Mouse (Mus musculus) forebrain, embryonic 11.5 days (tissue): ENCODE data around the gene Gm10718. TPM values are rescaled to one million over a fixed set of nuclear protein-coding genes. Genes with fewer than 3 reads are reported as not detected.
A peak's percentile ranks its signal among the peaks of the same experiment; 100 is the strongest.
"Not testable (repeated sequence)": the region's sequence is repeated elsewhere in the genome, so short reads cannot be mapped to it uniquely, and the experiment has no call there.

Experiments used
- ATAC-seq: fragments of 200-750 bp; cut with Nextera tagmentation; replicated peaks from 2 replicates; pipeline ENCODE4 v1.8.0; 2017; ENCODE audit warnings: moderate TSS enrichment; ENCODE audit not compliant: low FRiP score
- DNase-seq: peaks from one replicate; pipeline ENCODE4 v3.0.0-alpha.2; 2017; ENCODE audit warnings: low spot score
- H3K27ac ChIP-seq: fragments of 300-500 bp; sonication (generic); 2 replicates; pipeline ENCODE4 v1.5.1; 2014; ENCODE audit warnings: low read depth, low read length
- H3K27me3 ChIP-seq: fragments of 300-500 bp; sonication (generic); 2 replicates; pipeline ENCODE4 v1.6.1; 2014; ENCODE audit warnings: mild to moderate bottlenecking, low read length, mixed read lengths; ENCODE audit not compliant: control insufficient read depth, insufficient read depth
- H3K36me3 ChIP-seq: fragments of 300-500 bp; sonication (generic); 2 replicates; pipeline ENCODE4 v1.6.1; 2014; ENCODE audit warnings: mild to moderate bottlenecking, low read length, moderate library complexity, mixed read lengths; ENCODE audit not compliant: control insufficient read depth, insufficient read depth
- H3K4me1 ChIP-seq: fragments of 300-500 bp; sonication (generic); replicated peaks from 2 replicates; pipeline ENCODE4 v1.6.1; 2014; ENCODE audit warnings: low read length, mixed read lengths; ENCODE audit not compliant: control insufficient read depth, insufficient read depth
- H3K4me2 ChIP-seq: fragments of 300-500 bp; sonication (generic); 2 replicates; pipeline ENCODE4 v1.6.1; 2014; ENCODE audit warnings: low read depth, mild to moderate bottlenecking, low read length, moderate library complexity, mixed read lengths; ENCODE audit not compliant: severe bottlenecking
- H3K4me3 ChIP-seq: fragments of 300-500 bp; sonication (generic); 2 replicates; pipeline ENCODE4 v1.5.1; 2014; ENCODE audit warnings: low read depth, low read length
- H3K9ac ChIP-seq: fragments of 300-500 bp; sonication (generic); 2 replicates; pipeline ENCODE4 v1.6.1; 2014; ENCODE audit warnings: low read length
- H3K9me3 ChIP-seq: fragments of 300-500 bp; sonication (generic); 2 replicates; pipeline ENCODE4 v1.6.1; 2016; ENCODE audit warnings: low read length, mixed read lengths; ENCODE audit not compliant: control insufficient read depth
- WGBS: fragments of 180-500 bp; shearing (Covaris S2); extraction: QIAGEN DNeasy Blood & Tissue Kit; methylation state at CpG from one replicate; pipeline ENCODE4 v1.1.7; 2014; 5-methylcytosine and 5-hydroxymethylcytosine counted together
- polyA plus RNA-seq: library from polyadenylated mRNA; unstranded; fragments of >200 nt; fragmentation: Nextera tagmentation; extraction: Ambion mirVana; gene quantifications from 2 replicates; pipeline ENCODE4 v1.2.1, GENCODE M21; 2014

The Gm10718 gene
- polyA plus RNA-seq, 1 experiment from 2014 or later: 0.77 TPM

- not testable (repeated sequence) for H3K9ac ChIP-seq, H3K27me3 ChIP-seq, H3K4me2 ChIP-seq, H3K4me3 ChIP-seq, H3K27ac ChIP-seq, H3K4me1 ChIP-seq, H3K9me3 ChIP-seq, ATAC-seq, H3K36me3 ChIP-seq
- 71% methylated on average over 9 of the region's 13 CpGs for WGBS
- DNase-seq: peak; percentile 16
Observed at GRCm38 (mm10) chr9:3022316-3023008, 885 bp upstream of the Gm10718 start.

- not testable (repeated sequence) for H3K4me2 ChIP-seq, DNase-seq, ATAC-seq, H3K9me3 ChIP-seq, H3K9ac ChIP-seq, H3K36me3 ChIP-seq, H3K4me3 ChIP-seq, H3K27me3 ChIP-seq, H3K27ac ChIP-seq, H3K4me1 ChIP-seq
- WGBS: 64% methylated on average over 15 of the region's 16 CpGs
Observed at GRCm38 (mm10) chr9:3023985-3024648, 770 bp downstream of the Gm10718 start.

- not testable (repeated sequence) for H3K9me3 ChIP-seq, H3K27ac ChIP-seq, ATAC-seq, H3K4me1 ChIP-seq, H3K4me3 ChIP-seq, H3K9ac ChIP-seq, H3K27me3 ChIP-seq, H3K4me2 ChIP-seq, DNase-seq, H3K36me3 ChIP-seq
- WGBS: 68% methylated on average over 12 of the region's 12 CpGs
Observed at GRCm38 (mm10) chr9:3024912-3025467, 1.6 kb downstream of the Gm10718 start, which contains the start of gene Gm10717. Gene Gm10717, plus strand, starts transcription at chr9:3025417.

GRCm38 (mm10) chr9:3025653-3026052, 2.3 kb downstream of the Gm10718 start:
- not testable (repeated sequence) for H3K9me3 ChIP-seq, H3K4me3 ChIP-seq, H3K4me2 ChIP-seq, H3K9ac ChIP-seq, H3K4me1 ChIP-seq, DNase-seq, ATAC-seq, H3K36me3 ChIP-seq, H3K27ac ChIP-seq, H3K27me3 ChIP-seq
- 68% methylated on average over 4 of the region's 6 CpGs for WGBS

GRCm38 (mm10) chr9:3026136-3026535, 2.8 kb downstream of the Gm10718 start:
- not testable (repeated sequence) for H3K36me3 ChIP-seq, DNase-seq, H3K4me1 ChIP-seq, H3K4me2 ChIP-seq, ATAC-seq, H3K4me3 ChIP-seq, H3K9ac ChIP-seq, H3K27me3 ChIP-seq, H3K27ac ChIP-seq, H3K9me3 ChIP-seq
- 74% methylated on average over 5 of the region's 5 CpGs for WGBS

- not testable (repeated sequence) for H3K4me2 ChIP-seq, DNase-seq, H3K9me3 ChIP-seq, H3K36me3 ChIP-seq, H3K4me3 ChIP-seq, ATAC-seq, H3K27me3 ChIP-seq, H3K9ac ChIP-seq, H3K27ac ChIP-seq, H3K4me1 ChIP-seq
- WGBS: 69% methylated on average over 9 of the region's 9 CpGs
Observed at GRCm38 (mm10) chr9:3026741-3027140, 3.4 kb downstream of the Gm10718 start.

- H3K4me3 ChIP-seq, H3K27me3 ChIP-seq, H3K9me3 ChIP-seq, H3K36me3 ChIP-seq, H3K9ac ChIP-seq, H3K4me1 ChIP-seq, H3K27ac ChIP-seq, H3K4me2 ChIP-seq, ATAC-seq: not testable (repeated sequence)
- peak; percentile 51 for DNase-seq
- WGBS: 72% methylated on average over 9 of the region's 9 CpGs
Observed at GRCm38 (mm10) chr9:3027200-3027599, 3.9 kb downstream of the Gm10718 start.

GRCm38 (mm10) chr9:3029276-3030000, 6.1 kb downstream of the Gm10718 start:
- H3K4me3 ChIP-seq, H3K9ac ChIP-seq, H3K27ac ChIP-seq, DNase-seq, ATAC-seq, H3K4me1 ChIP-seq, H3K36me3 ChIP-seq, H3K27me3 ChIP-seq, H3K9me3 ChIP-seq, H3K4me2 ChIP-seq: not testable (repeated sequence)
- WGBS: 67% methylated on average over 12 of the region's 16 CpGs
